Mouse (Mus musculus) midbrain, embryonic 15.5 days (tissue): ENCODE data around the gene Arhgap23. TPM values are rescaled to one million over a fixed set of nuclear protein-coding genes. Genes with fewer than 3 reads are reported as not detected.
A peak's percentile ranks its signal among the peaks of the same experiment; 100 is the strongest.

Experiments used
- ATAC-seq: fragments of 200-750 bp; cut with Nextera tagmentation; replicated peaks from 2 replicates; pipeline ENCODE4 v1.8.0; 2017; ENCODE audit warnings: moderate TSS enrichment
- H3K27ac ChIP-seq: fragments of 300-500 bp; sonication (generic); 2 replicates; pipeline ENCODE4 v1.5.1; 2015; ENCODE audit warnings: mild to moderate bottlenecking, inconsistent platforms
- H3K27me3 ChIP-seq: fragments of 300-500 bp; sonication (generic); replicated peaks from 2 replicates; pipeline ENCODE4 v1.6.1; 2015; ENCODE audit warnings: inconsistent platforms
- H3K36me3 ChIP-seq: fragments of 300-500 bp; sonication (generic); replicated peaks from 2 replicates; pipeline ENCODE4 v1.6.1; 2015; ENCODE audit warnings: inconsistent platforms
- H3K4me1 ChIP-seq: fragments of 300-500 bp; sonication (generic); 2 replicates; pipeline ENCODE4 v1.6.1; 2015; ENCODE audit warnings: inconsistent platforms
- H3K4me2 ChIP-seq: fragments of 300-500 bp; sonication (generic); 2 replicates; pipeline ENCODE4 v1.6.1; 2015; ENCODE audit warnings: inconsistent platforms, mild to moderate bottlenecking, moderate library complexity
- H3K4me3 ChIP-seq: fragments of 300-500 bp; sonication (generic); 2 replicates; pipeline ENCODE4 v1.5.1; 2015; ENCODE audit warnings: mild to moderate bottlenecking, inconsistent platforms
- H3K9ac ChIP-seq: fragments of 300-500 bp; sonication (generic); 2 replicates; pipeline ENCODE4 v1.6.1; 2015; ENCODE audit warnings: mild to moderate bottlenecking, inconsistent platforms
- H3K9me3 ChIP-seq: fragments of 300-500 bp; sonication (generic); 2 replicates; pipeline ENCODE4 v1.6.1; 2016; ENCODE audit warnings: inconsistent platforms
- WGBS: fragments of 180-500 bp; shearing (Covaris S2); methylation state at CpG from one replicate; pipeline ENCODE4 v1.1.7; 2015; ENCODE audit warnings: mixed read lengths; 5-methylcytosine and 5-hydroxymethylcytosine counted together
- polyA plus RNA-seq: library from polyadenylated mRNA; unstranded; fragments of >200 nt; fragmentation: Nextera tagmentation; extraction: Ambion mirVana; gene quantifications from 2 replicates; pipeline ENCODE4 v1.2.1, GENCODE M21; 2015

Gene Arhgap23
- polyA plus RNA-seq, 1 experiment from 2014 or later: 10.9 TPM

DNA sequence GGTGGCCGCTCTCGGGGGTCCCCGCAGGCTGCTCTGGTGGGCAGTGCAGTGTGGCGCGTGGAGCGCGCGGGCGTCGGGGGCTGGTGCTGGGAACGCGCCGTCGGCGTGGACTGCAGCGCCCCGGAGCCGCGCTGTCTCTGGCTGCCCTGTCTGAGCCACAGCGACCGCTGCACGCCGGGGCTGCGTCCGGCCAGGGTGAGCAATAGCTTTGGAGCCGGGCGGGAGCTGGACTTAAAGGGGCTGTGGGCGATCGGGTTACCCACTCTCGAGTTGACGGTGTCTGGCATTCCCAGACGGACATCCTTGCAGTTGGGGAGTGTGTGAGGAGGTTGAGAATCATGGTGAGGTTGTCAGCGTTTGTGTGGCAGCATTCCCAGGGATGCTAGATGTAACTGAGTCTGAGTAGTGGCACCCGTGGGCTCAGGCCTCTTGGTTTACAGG is 25.1 kb downstream of the Arhgap23 start:
- WGBS: 3% methylated on average over 34 of the region's 34 CpGs
- Histone ChIP-seq H3K9me3 (no peaks in the 10 kb centered on the region), H3K9ac (no peak overlapping the region; the same call in 1 of the 2 replicates), H3K4me1 (peaks cover 28% of the 10 kb centered on the region), H3K4me2 (peak overlapping the region; percentile 46), H3K27ac (no peak overlapping the region), H3K4me3 (peak overlapping the region; percentile 32), H3K27me3 (peaks cover 25% of the 10 kb centered on the region), H3K36me3 (no peaks in the 10 kb centered on the region)
- ATAC-seq: 0 out of 2 replicates have a peak, but pooled peaks have one; percentile 13

DNA sequence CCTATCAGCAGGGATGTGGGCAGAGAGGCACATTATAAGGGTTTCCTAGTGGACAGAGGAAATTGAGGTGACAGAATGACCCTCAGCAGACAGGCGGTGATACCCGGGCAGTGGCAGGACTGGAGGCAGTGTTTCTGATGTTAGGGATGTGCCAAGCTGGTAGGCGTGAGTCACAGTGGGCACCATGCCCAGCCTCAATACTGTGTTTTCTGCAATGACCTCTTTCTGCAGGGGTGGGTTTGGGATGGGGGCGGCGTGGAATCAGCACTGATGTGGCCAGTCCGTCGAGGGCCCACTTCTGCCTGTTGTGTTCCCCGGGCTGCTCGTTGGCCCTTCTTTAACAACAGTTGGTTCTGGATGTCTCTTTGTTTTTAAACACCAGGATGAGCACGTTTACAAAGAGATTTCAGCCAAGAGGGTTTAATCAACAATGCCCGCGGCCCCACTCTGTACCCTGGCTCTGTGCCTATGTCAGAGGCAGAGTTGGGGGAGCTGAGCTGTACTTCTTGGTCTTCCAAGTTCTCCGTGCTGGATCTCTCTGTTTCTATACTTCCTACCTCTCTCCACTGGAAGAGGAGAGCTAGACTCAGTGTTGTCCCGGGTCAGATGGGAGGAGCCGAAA is 25.8 kb downstream of the Arhgap23 start:
- peak overlapping the region; percentile 46 for H3K4me2 ChIP-seq
- H3K27me3 ChIP-seq: peaks cover 25% of the 10 kb centered on the region
- no peaks in the 10 kb centered on the region for H3K36me3 ChIP-seq
- H3K9ac ChIP-seq: no peak overlapping the region
- peaks cover 28% of the 10 kb centered on the region for H3K4me1 ChIP-seq
- no peaks in the 10 kb centered on the region for H3K9me3 ChIP-seq
- H3K4me3 ChIP-seq: no peak overlapping the region
- ATAC-seq: no peak
- whole genome bisulfite sequencing: 51% methylated on average over 15 of the region's 15 CpGs
- H3K27ac ChIP-seq: no peak overlapping the region

DNA sequence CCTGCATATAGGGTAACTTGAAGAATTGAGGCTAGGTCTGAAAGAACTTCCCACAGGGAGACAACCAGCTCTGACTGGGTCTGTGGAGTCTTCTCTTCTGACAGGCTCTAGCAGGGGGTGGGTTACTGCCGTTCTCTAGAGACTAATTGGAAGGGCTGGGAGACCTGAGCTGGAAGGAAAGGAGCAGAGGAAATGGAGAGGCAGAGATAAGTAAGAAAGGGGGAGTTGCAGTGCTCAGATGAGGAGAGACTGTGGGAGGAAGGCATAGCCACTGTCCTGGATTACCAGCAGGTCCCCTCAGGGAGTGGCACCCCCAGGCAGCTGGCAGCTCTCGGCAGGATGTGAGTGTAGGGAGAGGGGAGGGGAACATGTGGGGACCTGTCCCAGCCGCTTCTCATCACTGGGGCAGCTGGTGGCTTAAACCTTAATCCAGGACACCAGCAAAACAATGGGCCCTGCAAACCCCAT is 26.4 kb downstream of the Arhgap23 start:
- Histone ChIP-seq H3K4me2 (no peak overlapping the region), H3K4me1 (peaks cover 28% of the 10 kb centered on the region), H3K9ac (no peak overlapping the region), H3K36me3 (no peaks in the 10 kb centered on the region), H3K27ac (no peak overlapping the region), H3K9me3 (no peaks in the 10 kb centered on the region), H3K27me3 (peaks cover 25% of the 10 kb centered on the region), H3K4me3 (no peak overlapping the region)
- ATAC-seq: no peak
- 5% methylated on average over 3 of the region's 3 CpGs for WGBS

DNA sequence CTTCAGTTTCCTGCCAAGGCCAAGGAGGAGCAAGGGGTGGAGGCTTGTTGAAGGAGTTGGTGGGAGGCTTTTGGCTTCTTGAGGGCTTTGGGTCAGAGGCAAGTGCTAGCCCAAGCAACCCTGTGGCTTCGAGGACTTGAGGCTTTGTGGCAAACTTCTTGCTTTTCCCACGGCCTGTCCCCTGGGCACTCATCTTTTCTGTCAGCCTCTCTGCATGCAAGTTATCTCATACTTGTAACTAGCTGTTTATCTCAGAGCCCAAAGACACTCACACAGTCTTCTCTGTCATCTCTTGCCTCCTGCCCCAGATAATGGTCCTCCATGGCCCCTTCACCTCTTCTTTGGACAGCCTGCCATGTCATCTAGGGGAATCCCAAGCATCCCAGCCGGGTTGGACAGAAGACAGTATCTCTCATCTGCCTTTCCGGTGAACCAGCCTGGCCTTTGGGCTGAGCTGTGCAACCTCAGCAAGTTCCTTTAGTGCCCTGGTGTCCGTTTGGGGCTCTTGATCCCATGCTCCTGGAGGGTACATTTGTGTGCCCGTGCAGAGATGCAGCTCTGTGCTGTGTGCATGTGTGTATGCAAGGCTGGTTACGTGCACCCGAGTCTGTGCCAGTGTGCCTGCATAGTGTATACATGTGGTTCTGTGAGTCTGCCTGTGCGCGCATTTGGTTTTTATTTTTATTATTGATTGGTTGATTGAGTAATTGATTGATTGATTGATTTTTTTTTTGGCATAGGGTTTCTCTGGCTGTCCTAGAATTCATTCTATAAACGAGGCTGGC is 27.8 kb downstream of the Arhgap23 start:
- H3K9ac ChIP-seq: no peak overlapping the region
- H3K36me3 ChIP-seq: no peaks in the 10 kb centered on the region
- peaks cover 25% of the 10 kb centered on the region for H3K27me3 ChIP-seq
- no peaks in the 10 kb centered on the region for H3K9me3 ChIP-seq
- no peak overlapping the region for H3K27ac ChIP-seq
- ATAC-seq: no peak
- 82% methylated on average over 11 of the region's 11 CpGs for WGBS
- no peak overlapping the region for H3K4me2 ChIP-seq
- no peak overlapping the region for H3K4me3 ChIP-seq
- peaks cover 28% of the 10 kb centered on the region for H3K4me1 ChIP-seq

DNA sequence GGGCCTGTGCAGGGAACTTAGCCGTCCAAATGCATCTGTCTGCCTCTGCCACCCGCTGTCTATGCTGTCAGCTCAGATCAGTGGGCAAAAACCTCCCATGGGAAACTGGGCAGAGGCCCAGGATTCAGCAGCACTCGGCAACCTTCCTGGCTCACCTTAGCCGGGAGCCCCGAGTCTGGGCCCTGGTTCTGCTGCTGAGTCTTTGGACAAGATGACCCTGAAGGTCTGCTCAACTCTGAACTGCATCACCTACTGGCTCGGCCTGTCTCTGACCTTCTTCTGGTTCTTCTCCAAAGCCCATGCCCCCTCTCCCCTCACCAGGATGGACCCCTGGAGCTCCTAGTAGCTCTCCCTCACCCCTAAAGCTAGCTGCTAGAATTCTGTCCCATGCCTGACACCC is 30.3 kb downstream of the Arhgap23 start:
- Histone ChIP-seq H3K36me3 (no peaks in the 10 kb centered on the region), H3K9me3 (no peaks in the 10 kb centered on the region), H3K9ac (no peak overlapping the region), H3K4me2 (no peak overlapping the region), H3K4me3 (no peak overlapping the region), H3K27me3 (0 out of 2 replicates have a peak, but pooled peaks cover 9% of the 10 kb centered on the region), H3K4me1 (peaks cover 32% of the 10 kb centered on the region), H3K27ac (no peak overlapping the region)
- 75% methylated on average over 6 of the region's 6 CpGs for WGBS
- ATAC-seq: no peak

DNA sequence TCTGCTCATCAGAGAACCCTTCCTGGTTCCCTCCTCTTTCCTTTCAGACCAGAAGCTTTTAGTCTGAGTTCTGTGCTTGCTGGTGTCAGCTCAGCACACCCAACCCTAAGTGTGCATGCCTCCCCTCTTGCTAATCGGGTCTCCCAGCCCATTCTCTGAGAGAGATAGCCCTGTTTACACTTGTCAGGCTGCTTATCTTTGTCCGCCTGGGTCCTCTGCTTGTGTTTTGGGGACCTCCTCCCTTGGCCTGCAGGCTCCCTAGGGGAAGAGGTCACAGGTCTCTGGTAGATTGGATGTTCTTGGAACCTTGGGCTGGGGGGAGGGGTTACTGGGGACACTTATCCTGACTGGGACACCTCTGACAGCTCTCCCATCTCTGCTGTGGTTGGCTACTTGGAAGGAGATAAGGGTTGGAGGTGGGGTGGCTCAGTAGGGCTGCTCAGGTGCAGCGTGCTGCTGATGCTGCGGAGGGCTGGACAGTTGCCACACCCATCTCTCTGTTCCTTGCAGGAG is 30.7 kb downstream of the Arhgap23 start:
- Histone ChIP-seq H3K4me3 (no peak overlapping the region), H3K36me3 (no peaks in the 10 kb centered on the region), H3K27ac (no peak overlapping the region), H3K9ac (no peak overlapping the region), H3K4me1 (peaks cover 32% of the 10 kb centered on the region), H3K4me2 (no peak overlapping the region), H3K9me3 (no peaks in the 10 kb centered on the region), H3K27me3 (0 out of 2 replicates have a peak, but pooled peaks cover 6% of the 10 kb centered on the region)
- ATAC-seq: no peak
- 60% methylated on average over 4 of the region's 4 CpGs for WGBS

DNA sequence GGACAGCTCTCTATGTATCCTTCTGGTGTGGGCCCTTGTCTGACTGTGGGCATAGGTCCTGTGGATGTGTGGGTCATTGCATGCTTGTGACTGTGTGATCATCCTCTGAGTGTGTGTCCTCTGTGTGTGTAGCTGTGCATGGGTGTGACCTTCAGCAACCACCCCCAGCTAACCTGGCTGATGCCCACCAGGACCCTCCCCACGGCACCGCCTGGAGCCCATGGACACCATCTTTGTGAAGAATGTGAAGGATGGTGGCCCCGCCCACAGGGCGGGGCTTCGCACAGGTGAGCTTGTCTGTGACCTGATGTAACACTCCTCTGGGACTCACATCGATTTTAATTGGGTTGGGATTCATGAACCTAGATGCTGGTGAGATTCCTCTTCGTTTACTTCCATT is 32.6 kb downstream of the Arhgap23 start:
- no peak overlapping the region for H3K9ac ChIP-seq
- no peaks in the 10 kb centered on the region for H3K9me3 ChIP-seq
- no peak for ATAC-seq
- 75% methylated on average over 7 of the region's 7 CpGs for WGBS
- H3K4me2 ChIP-seq: no peak overlapping the region
- H3K4me1 ChIP-seq: peaks cover 35% of the 10 kb centered on the region
- H3K4me3 ChIP-seq: no peak overlapping the region
- no peak overlapping the region for H3K27ac ChIP-seq
- peaks cover 4% of the 10 kb centered on the region; the same call in 1 of the 2 replicates for H3K36me3 ChIP-seq
- H3K27me3 ChIP-seq: no peaks in the 10 kb centered on the region

DNA sequence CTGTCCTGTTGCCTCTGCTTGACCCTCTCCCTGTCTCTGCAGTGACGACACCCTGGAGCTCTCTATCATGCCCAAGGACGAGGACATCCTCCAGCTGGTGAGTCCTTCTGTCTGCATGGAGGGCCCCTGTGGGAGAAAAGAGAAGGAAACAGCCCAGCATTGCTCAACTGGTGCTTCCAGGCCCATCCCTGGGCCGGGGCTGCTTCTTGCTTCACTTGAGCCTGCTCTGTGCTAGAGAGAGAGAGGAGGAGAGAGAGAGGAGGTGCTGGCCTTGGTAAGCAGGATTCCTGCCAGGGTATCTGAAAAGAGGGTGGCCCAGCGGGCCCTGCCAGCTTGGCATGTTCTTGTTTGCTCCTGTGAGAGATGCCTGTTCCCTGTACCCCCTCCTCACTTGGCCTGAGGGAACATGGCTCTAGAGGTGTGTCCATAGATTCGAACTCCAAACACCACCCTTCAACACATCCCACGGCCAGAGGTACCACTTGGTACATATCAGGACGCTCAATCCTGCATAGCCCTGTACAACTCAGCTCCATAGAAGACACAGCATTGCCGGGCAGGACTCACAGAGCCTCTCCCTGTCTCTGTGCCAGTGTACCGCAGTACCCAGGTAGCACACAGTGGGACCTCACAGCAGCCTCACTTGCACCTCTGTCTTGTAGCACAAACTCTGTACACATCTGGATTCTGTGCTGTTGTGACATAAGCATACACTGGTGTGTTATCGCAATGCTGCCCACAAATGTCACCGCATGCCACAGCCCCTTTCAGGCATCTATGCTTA is 33.5 kb downstream of the Arhgap23 start:
- ATAC-seq: no peak
- Histone ChIP-seq H3K4me3 (no peak overlapping the region), H3K9me3 (no peaks in the 10 kb centered on the region), H3K27me3 (no peaks in the 10 kb centered on the region), H3K36me3 (peaks cover 5% of the 10 kb centered on the region; the same call in 1 of the 2 replicates), H3K9ac (no peak overlapping the region), H3K4me1 (peaks cover 43% of the 10 kb centered on the region), H3K27ac (no peak overlapping the region), H3K4me2 (0 out of 2 replicates have a peak overlapping the region, but pooled peaks have one; percentile 87)
- 88% methylated on average over 11 of the region's 11 CpGs for WGBS

DNA sequence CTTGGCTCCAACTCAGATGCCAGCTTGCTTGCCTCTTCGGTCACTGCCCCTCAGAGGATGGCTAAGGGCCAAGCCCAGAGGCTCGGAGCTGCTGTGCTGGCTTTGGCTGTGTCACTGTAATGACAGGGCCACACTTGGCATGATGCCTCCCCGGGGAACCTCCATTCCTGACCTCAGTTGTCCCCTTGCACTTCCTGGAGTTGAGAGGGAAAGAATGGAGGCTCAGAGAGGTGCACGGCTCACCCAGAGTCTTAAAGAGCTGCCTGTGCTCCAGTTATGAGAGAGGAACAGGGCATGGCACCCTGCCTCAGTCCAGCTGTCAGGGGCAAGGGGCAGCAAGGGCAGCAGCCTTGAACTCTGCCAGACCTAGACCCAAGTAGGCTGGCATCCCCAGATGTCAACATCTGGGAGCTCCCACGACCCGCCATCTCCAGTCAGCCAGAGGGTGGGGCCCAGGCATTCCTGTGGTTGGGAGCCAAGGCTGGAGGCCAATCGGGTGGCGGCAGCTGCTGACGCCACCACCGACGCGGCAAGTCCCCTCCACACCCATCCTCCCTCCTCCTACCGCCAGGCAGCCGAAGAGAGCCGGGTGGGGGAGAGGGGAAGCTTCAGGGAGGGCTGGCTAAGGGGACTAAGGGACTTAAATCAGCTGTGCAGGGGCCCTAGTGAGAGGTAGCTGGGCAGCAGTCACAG is 34.4 kb downstream of the Arhgap23 start:
- peak overlapping the region; percentile 70 for H3K4me3 ChIP-seq
- ATAC-seq: peak; percentile 90
- H3K4me1 ChIP-seq: peaks cover 44% of the 10 kb centered on the region
- no peaks in the 10 kb centered on the region for H3K27me3 ChIP-seq
- H3K9me3 ChIP-seq: no peaks in the 10 kb centered on the region
- peak overlapping the region; percentile 83 for H3K9ac ChIP-seq
- H3K27ac ChIP-seq: peak overlapping the region; percentile 82
- WGBS: 10% methylated on average over 15 of the region's 15 CpGs
- H3K4me2 ChIP-seq: peak overlapping the region; percentile 87
- H3K36me3 ChIP-seq: peaks cover 13% of the 10 kb centered on the region; the same call in 1 of the 2 replicates

DNA sequence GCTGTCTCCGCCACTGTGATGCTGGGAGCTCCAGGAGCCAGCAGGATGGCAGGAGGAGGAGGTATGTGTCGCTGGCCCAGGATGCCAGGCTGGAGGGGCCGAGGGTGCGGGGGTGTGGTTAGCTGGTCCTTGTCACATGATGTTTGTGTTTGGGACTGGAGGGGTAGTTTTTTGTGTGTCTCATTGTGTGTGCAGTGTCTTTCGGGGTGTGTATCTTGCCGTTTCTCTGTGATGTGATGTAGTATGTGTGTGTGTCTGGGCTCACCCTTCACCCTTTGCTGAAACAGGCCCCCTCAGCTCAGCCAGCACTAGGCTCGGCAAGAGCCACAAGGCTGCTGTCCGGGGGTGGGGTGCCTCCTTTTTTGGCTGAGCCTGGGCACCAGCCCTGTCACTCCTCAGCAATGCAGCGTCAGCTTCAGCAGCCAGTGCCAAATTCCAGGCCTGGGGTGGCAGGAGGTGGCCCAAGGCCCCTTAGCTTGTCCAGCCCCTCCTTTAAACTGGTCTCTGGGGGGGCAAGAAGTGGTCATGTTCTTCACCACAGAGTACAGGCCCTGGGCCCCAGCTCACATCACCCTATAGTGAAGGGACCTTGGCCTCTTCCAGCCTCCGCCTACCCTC is 35.1 kb downstream of the Arhgap23 start:
- Histone ChIP-seq H3K4me3 (peak overlapping the region; percentile 70), H3K4me2 (peak overlapping the region; percentile 87), H3K27me3 (no peaks in the 10 kb centered on the region), H3K4me1 (peaks cover 44% of the 10 kb centered on the region), H3K36me3 (peaks cover 13% of the 10 kb centered on the region; the same call in 1 of the 2 replicates), H3K9ac (peak overlapping the region; percentile 83), H3K27ac (peak overlapping the region; percentile 82), H3K9me3 (no peaks in the 10 kb centered on the region)
- peak; percentile 53 for ATAC-seq
- WGBS: 19% methylated on average over 10 of the region's 10 CpGs

DNA sequence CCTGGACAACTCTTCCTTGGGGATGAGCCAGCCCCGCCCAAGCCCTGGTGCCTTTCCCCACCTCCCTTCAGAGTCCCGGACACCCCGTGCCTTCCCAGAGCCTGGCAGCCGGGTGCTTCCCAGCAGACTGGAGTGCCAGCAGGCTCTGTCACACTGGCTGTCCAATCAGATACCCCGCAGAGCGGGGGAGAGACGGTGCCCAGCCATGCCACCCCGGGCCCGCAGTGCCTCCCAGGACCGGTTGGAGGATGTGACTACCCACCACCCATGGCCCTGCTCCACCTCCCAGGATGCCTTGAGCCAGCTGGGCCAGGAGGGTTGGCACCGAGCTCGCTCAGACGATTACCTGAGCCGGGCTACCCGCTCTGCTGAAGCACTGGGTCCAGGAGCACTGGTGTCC is 36.3 kb downstream of the Arhgap23 start:
- peak overlapping the region; percentile 70; the same call in 1 of the 2 replicates for H3K4me3 ChIP-seq
- H3K36me3 ChIP-seq: peaks cover 25% of the 10 kb centered on the region
- 87% methylated on average over 15 of the region's 15 CpGs for WGBS
- peak overlapping the region; percentile 87 for H3K4me2 ChIP-seq
- H3K27ac ChIP-seq: 0 out of 2 replicates have a peak overlapping the region, but pooled peaks have one; percentile 82
- no peak for ATAC-seq
- H3K27me3 ChIP-seq: no peaks in the 10 kb centered on the region
- H3K9me3 ChIP-seq: no peaks in the 10 kb centered on the region
- H3K4me1 ChIP-seq: peaks cover 44% of the 10 kb centered on the region
- H3K9ac ChIP-seq: 0 out of 2 replicates have a peak overlapping the region, but pooled peaks have one; percentile 83
